Mouse (Mus musculus): Measurements from ENCODE around the gene Galc. TPM values are rescaled to one million over a fixed set of nuclear protein-coding genes. Genes with fewer than 3 reads are reported as not detected.
"Not testable (repeated sequence)": the region's sequence is repeated elsewhere in the genome, so short reads cannot be mapped to it uniquely, and the experiment has no call there.

Galc gene
- polyA plus RNA-seq, 1 experiment = 9.0 TPM

DNA sequence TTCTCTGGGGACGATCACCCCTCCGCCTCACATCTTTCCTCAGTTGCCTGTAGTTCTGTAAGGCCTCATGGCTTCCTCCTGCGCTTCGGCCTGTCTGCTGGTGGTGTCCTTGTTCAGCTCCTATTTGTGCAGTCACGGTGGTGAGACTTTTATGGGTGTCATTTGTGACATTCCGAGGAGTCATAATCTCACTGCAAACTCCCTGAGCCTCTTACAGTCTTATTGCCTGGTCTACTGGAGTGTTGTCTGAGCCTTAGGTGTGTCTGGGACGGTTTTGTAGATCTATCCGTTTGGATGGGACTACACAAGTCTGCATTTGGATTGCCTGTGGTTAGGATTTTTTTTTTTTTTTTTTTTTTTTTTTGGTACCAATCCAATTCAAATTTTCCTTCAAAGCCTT is 8.9 kb downstream of the Galc start:
- peaks cover 24% of the 10 kb centered on the region for H3K36me3 ChIP-seq (ENCODE audit: control insufficient read depth, insufficient read depth)
- no peaks in the 10 kb centered on the region for H3K27me3 ChIP-seq (ENCODE audit: control insufficient read depth, insufficient read depth, insufficient read length)
- no peak overlapping the region for H3ac ChIP-seq (ENCODE audit: control insufficient read depth, insufficient read length, low read depth)
- H3K4me3 ChIP-seq (ENCODE audit: insufficient read depth, poor library complexity, severe bottlenecking) = no peak overlapping the region
- TF ChIP-seq CEBPB (IDR thresholded peaks at IDR 0.05; ENCODE audit: low read depth) (no peak), CTCF (IDR thresholded peaks at IDR 0.05; ENCODE audit: control insufficient read depth, insufficient read depth, insufficient read length) (no peak), MYOD1 (IDR thresholded peaks at IDR 0.05; ENCODE audit: control insufficient read depth, insufficient read length, low read depth) (no peak), USF1 (IDR thresholded peaks at IDR 0.05; ENCODE audit: low read depth) (no peak), FOSL1 (IDR thresholded peaks at IDR 0.05; ENCODE audit: insufficient read depth, low read length, poor library complexity, severe bottlenecking) (no peak), MYOG (IDR thresholded peaks at IDR 0.05; ENCODE audit: control insufficient read depth, extremely low read depth, insufficient read length) (no peak), MAX (IDR thresholded peaks at IDR 0.05) (no peak)
- H3K79me3 ChIP-seq (ENCODE audit: low read depth) = no peaks in the 10 kb centered on the region
- no peaks in the 10 kb centered on the region for H3K79me2 ChIP-seq (ENCODE audit: control insufficient read depth, insufficient read depth)

DNA sequence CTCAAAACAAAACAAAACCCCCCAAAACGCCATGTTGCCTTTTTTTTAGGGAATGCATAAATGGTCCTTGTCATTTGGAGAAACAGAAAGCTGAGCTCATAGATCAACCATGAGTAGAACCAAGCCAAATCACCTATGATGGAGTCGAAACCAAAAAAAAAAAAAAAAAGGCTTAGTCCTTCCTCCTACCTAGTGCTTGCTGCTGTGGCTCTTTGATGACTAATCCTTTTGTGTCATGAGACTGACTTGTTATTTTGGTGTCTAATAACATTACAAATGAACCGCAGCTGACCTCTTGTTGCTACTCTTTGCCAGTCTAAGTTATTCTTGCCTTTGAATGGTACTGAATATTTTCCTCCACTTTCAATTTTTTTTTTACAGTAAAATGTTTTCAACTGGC is 9.6 kb downstream of the Galc start:
- Histone ChIP-seq H3K27me3 (ENCODE audit: control insufficient read depth, insufficient read depth, insufficient read length) (no peaks in the 10 kb centered on the region), H3K4me3 (ENCODE audit: insufficient read depth, poor library complexity, severe bottlenecking) (no peak overlapping the region), H3ac (ENCODE audit: control insufficient read depth, insufficient read length, low read depth) (no peak overlapping the region), H3K79me3 (ENCODE audit: low read depth) (no peaks in the 10 kb centered on the region), H3K36me3 (ENCODE audit: control insufficient read depth, insufficient read depth) (peaks cover 24% of the 10 kb centered on the region), H3K79me2 (ENCODE audit: control insufficient read depth, insufficient read depth) (no peaks in the 10 kb centered on the region)
- TF ChIP-seq FOSL1 (IDR thresholded peaks at IDR 0.05; ENCODE audit: insufficient read depth, low read length, poor library complexity, severe bottlenecking) = peak; percentile 17
- TF ChIP-seq USF1 (IDR thresholded peaks at IDR 0.05; ENCODE audit: low read depth) = peak; percentile 48
- no peak for TF ChIP-seq CEBPB (IDR thresholded peaks at IDR 0.05; ENCODE audit: low read depth)
- TF ChIP-seq MYOD1 (IDR thresholded peaks at IDR 0.05; ENCODE audit: control insufficient read depth, insufficient read length, low read depth) = no peak
- no peak for TF ChIP-seq MAX (IDR thresholded peaks at IDR 0.05)

DNA sequence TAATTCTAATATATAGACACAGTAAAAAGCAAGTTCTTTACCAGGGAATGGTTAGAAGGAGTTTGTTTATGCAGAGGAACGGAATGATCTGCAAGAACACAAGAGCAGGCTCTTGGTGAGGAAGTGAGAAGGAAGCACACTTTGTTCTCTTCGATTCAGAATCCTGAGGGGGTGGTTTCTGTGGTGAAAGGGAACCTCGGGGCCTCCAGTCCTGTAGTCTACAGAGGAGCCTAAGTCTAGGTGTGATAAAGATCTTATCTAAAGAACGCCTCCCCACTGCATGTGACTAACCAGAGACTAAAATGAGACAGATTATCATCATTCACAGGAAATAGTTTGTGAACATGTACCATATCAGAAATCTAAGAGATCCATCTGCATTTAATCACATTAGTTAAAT is 12.4 kb downstream of the Galc start:
- H3K79me3 ChIP-seq (ENCODE audit: low read depth) = no peaks in the 10 kb centered on the region
- TF ChIP-seq CTCF (IDR thresholded peaks at IDR 0.05; ENCODE audit: control insufficient read depth, insufficient read depth, insufficient read length) = no peak
- TF ChIP-seq MAX (IDR thresholded peaks at IDR 0.05) = no peak
- TF ChIP-seq CEBPB (IDR thresholded peaks at IDR 0.05; ENCODE audit: low read depth) = no peak
- no peak for TF ChIP-seq MYOG (IDR thresholded peaks at IDR 0.05; ENCODE audit: control insufficient read depth, extremely low read depth, insufficient read length)
- no peak for TF ChIP-seq FOSL1 (IDR thresholded peaks at IDR 0.05; ENCODE audit: insufficient read depth, low read length, poor library complexity, severe bottlenecking)
- TF ChIP-seq USF1 (IDR thresholded peaks at IDR 0.05; ENCODE audit: low read depth) = no peak
- peaks cover 23% of the 10 kb centered on the region for H3K36me3 ChIP-seq (ENCODE audit: control insufficient read depth, insufficient read depth)
- no peak overlapping the region for H3ac ChIP-seq (ENCODE audit: control insufficient read depth, insufficient read length, low read depth)
- no peaks in the 10 kb centered on the region for H3K27me3 ChIP-seq (ENCODE audit: control insufficient read depth, insufficient read depth, insufficient read length)
- no peak overlapping the region for H3K4me3 ChIP-seq (ENCODE audit: insufficient read depth, poor library complexity, severe bottlenecking)
- no peaks in the 10 kb centered on the region for H3K79me2 ChIP-seq (ENCODE audit: control insufficient read depth, insufficient read depth)

DNA sequence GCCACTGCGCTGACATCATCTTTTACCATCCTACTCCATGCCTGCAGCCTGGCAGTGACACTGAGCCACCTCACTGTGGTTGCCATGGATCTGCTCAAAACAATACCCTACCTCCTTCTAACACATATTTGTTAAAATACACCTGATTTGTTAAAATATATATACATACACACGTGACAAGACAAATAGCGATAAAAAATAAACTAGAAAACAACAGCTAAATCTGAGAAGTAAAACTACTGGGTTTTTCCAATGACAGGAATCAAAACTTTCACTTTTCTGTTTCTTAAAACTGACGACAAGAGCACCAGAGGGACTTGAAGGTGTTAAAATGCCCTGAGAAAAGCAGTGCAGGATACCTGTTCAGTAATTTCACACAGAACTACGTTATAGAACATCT is 14.4 kb downstream of the Galc start:
- TF ChIP-seq MYOD1 (IDR thresholded peaks at IDR 0.05; ENCODE audit: control insufficient read depth, insufficient read length, low read depth) = no peak
- no peak for TF ChIP-seq MYOG (IDR thresholded peaks at IDR 0.05; ENCODE audit: control insufficient read depth, extremely low read depth, insufficient read length)
- no peak for TF ChIP-seq CEBPB (IDR thresholded peaks at IDR 0.05; ENCODE audit: low read depth)
- no peak for TF ChIP-seq USF1 (IDR thresholded peaks at IDR 0.05; ENCODE audit: low read depth)
- TF ChIP-seq CTCF (IDR thresholded peaks at IDR 0.05; ENCODE audit: control insufficient read depth, insufficient read depth, insufficient read length) = no peak
- TF ChIP-seq MAX (IDR thresholded peaks at IDR 0.05) = no peak
- TF ChIP-seq FOSL1 (IDR thresholded peaks at IDR 0.05; ENCODE audit: insufficient read depth, low read length, poor library complexity, severe bottlenecking) = no peak
- no peak overlapping the region for H3K4me3 ChIP-seq (ENCODE audit: insufficient read depth, poor library complexity, severe bottlenecking)
- no peaks in the 10 kb centered on the region for H3K79me3 ChIP-seq (ENCODE audit: low read depth)
- no peaks in the 10 kb centered on the region for H3K79me2 ChIP-seq (ENCODE audit: control insufficient read depth, insufficient read depth)
- no peak overlapping the region for H3ac ChIP-seq (ENCODE audit: control insufficient read depth, insufficient read length, low read depth)
- no peaks in the 10 kb centered on the region for H3K27me3 ChIP-seq (ENCODE audit: control insufficient read depth, insufficient read depth, insufficient read length)
- H3K36me3 ChIP-seq (ENCODE audit: control insufficient read depth, insufficient read depth) = peaks cover 17% of the 10 kb centered on the region

DNA sequence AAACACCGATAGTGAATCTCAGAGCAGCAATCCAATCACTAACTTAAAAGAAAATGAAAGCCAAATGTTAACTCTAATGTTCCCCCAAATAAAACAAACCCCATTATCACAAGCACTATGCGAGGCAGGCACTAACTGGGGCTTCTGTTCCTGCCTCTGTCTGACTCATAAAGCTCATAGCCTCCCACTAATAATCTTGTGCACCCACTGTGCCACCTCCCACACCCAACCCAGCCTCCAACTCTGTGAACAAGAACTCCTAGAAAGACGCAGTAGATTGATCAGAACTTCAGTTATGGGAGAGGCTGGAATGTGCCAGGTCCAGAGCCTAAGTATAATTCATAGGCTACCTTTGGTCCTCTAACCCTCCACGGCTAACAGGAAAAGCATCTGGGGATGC is 15.1 kb downstream of the Galc start:
- Histone ChIP-seq H3K36me3 (ENCODE audit: control insufficient read depth, insufficient read depth) (peaks cover 17% of the 10 kb centered on the region), H3K4me3 (ENCODE audit: insufficient read depth, poor library complexity, severe bottlenecking) (no peak overlapping the region), H3K27me3 (ENCODE audit: control insufficient read depth, insufficient read depth, insufficient read length) (no peaks in the 10 kb centered on the region), H3K79me2 (ENCODE audit: control insufficient read depth, insufficient read depth) (no peaks in the 10 kb centered on the region), H3K79me3 (ENCODE audit: low read depth) (no peaks in the 10 kb centered on the region), H3ac (ENCODE audit: control insufficient read depth, insufficient read length, low read depth) (no peak overlapping the region)
- TF ChIP-seq CTCF (IDR thresholded peaks at IDR 0.05; ENCODE audit: control insufficient read depth, insufficient read depth, insufficient read length) (no peak), MYOG (IDR thresholded peaks at IDR 0.05; ENCODE audit: control insufficient read depth, extremely low read depth, insufficient read length) (no peak), MYOD1 (IDR thresholded peaks at IDR 0.05; ENCODE audit: control insufficient read depth, insufficient read length, low read depth) (no peak), USF1 (IDR thresholded peaks at IDR 0.05; ENCODE audit: low read depth) (no peak), FOSL1 (IDR thresholded peaks at IDR 0.05; ENCODE audit: insufficient read depth, low read length, poor library complexity, severe bottlenecking) (no peak), CEBPB (IDR thresholded peaks at IDR 0.05; ENCODE audit: low read depth) (no peak), MAX (IDR thresholded peaks at IDR 0.05) (no peak)

DNA sequence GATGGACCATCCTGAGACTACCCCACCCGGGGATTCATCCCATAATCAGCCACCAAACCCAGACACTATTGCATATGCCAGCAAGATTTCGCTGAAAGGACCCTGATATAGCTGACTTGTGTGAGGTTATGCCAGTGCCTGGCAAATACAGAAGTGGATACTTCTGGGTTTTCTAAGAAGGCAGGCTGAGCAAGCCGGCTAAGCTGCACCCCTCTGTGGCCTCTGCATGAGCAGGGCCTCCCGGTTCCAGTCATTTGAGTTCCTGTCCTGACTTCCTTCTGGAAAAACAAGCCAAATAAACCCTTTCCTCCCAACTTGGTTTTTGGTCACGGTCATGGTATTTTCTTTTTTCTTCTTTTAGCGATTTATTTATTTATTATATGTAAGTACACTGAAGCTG is 20.8 kb downstream of the Galc start:
- H3K79me2 ChIP-seq (ENCODE audit: control insufficient read depth, insufficient read depth); H3K36me3 ChIP-seq (ENCODE audit: control insufficient read depth, insufficient read depth); H3ac ChIP-seq (ENCODE audit: control insufficient read depth, insufficient read length, low read depth); H3K4me3 ChIP-seq (ENCODE audit: insufficient read depth, poor library complexity, severe bottlenecking); H3K79me3 ChIP-seq (ENCODE audit: low read depth); H3K27me3 ChIP-seq (ENCODE audit: control insufficient read depth, insufficient read depth, insufficient read length): not testable (repeated sequence)
